Mouse (Mus musculus) embryonic fibroblast, embryonic 13.5 days (primary cell): ENCODE measurements around the gene Gm48551.

Source experiments
- CTCF ChIP-seq: IDR thresholded peaks from 2 replicates; pipeline ENCODE4 v1.5.1; 2011; ENCODE audit warnings: mild to moderate bottlenecking, control low read depth, low read length, moderate library complexity, borderline replicate concordance; ENCODE audit not compliant: insufficient read depth
- POLR2A ChIP-seq: IDR thresholded peaks from 2 replicates; pipeline ENCODE4 v1.6.1; 2011; ENCODE audit warnings: low read depth, mild to moderate bottlenecking, control low read depth, low read length, moderate library complexity

DNA sequence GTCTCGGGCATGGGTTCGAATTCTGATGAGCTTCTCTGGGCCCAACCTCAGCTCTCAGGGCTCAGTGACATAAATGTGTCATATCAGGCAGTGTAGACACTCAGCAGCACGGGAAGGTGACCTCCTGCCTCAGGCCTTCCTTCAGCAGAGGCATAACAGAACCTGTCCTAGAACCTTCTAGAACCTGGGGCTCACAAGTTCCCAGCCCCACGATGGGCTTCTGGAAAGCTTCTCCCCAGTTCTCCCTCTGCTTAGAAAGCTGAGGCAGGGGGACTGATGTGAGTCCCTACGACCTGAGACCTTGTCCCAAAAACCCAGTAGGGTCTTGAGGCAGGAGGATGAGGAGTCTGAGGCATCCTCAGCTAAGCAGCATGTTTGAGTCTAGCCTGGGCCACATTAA is 30.9 kb downstream of the Gm48551 start:
- TF ChIP-seq CTCF = no peak
- no peak for TF ChIP-seq POLR2A
